Mouse (Mus musculus) heart, adult 2 months (tissue): ENCODE results near the gene 1700003E16Rik.

ENCODE experiments used
- CTCF ChIP-seq: fragments of 200-600 bp; IDR thresholded peaks from 2 replicates; pipeline ENCODE4 v1.8.1; 2022; ENCODE audit warnings: antibody characterized with exemption, mild to moderate bottlenecking, moderate library complexity
- EP300 ChIP-seq: fragments of 200-500 bp; IDR thresholded peaks from 2 replicates; pipeline ENCODE4 v1.6.1; 2011; ENCODE audit warnings: low read depth, low read length, control low read depth; ENCODE audit not compliant: insufficient read depth
- POLR2A ChIP-seq: fragments of 200-500 bp; IDR thresholded peaks from 2 replicates; pipeline ENCODE4 v1.6.1; 2011; ENCODE audit warnings: mild to moderate bottlenecking, low read depth, low read length, control low read depth; ENCODE audit not compliant: insufficient read depth

DNA sequence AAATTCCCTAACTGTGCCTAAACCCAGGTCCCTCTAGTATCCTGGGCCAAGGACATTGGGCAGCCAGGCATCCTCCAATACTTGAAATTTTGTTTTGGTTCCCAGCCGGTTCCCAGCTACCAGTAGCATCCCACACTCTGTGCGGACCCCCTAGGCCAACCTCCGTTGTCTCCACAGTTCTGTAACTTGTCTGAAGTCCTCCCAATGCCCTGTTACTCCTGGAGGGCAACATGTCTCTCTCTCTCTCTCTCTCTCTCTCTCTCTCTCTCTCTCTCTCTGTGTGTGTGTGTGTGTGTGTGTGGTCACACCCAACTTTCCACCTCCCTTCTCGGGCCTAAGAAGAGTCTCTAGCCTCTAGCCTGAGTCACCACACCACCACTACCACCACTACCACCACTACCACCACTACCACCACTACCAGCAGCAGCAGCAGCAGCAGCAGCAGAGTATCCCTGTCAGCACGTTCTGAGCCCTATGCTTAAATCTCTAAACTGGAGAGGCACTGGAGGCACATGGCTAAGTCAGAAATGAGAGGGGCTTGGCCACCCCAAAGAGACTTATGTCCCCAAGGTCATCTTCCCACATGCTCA, 19.8 kb upstream of the 1700003E16Rik start:
- TF ChIP-seq POLR2A, result no peak
- no peak for TF ChIP-seq CTCF
- TF ChIP-seq EP300, result no peak
